Mouse (Mus musculus) urinary bladder, postnatal 10 days (tissue): ENCODE data around the gene H2al1a.
"Not testable (repeated sequence)": the region's sequence is repeated elsewhere in the genome, so short reads cannot be mapped to it uniquely, and the experiment has no call there.

Experiments
- DNase-seq: peaks from one replicate; pipeline ENCODE4 v3.0.0; 2022; ENCODE audit warnings: low spot score

The H2al1a gene

DNA sequence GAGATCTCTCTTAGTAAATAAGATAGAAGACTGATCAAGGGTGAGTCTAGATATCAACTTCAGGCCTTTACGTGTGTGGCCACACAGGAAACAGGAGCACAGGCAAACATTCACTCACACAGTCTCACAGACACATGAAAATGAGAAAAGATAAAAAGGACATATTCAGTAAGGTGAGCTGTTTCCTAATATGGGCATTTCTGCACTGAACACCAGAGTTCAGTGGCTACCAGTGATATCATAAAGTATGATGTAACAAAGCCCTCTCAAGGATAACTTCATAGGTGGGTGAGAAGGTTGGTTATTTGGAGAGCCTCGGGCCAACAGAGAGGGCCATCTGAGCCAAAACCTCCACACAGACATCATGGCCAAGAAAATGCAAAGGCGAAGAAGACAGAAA, at the start of gene H2al1a:
H2al1a (plus strand) TSS at position 301 of the 400 bp plus-strand sequence.
- DNase-seq: not testable (repeated sequence)

DNA sequence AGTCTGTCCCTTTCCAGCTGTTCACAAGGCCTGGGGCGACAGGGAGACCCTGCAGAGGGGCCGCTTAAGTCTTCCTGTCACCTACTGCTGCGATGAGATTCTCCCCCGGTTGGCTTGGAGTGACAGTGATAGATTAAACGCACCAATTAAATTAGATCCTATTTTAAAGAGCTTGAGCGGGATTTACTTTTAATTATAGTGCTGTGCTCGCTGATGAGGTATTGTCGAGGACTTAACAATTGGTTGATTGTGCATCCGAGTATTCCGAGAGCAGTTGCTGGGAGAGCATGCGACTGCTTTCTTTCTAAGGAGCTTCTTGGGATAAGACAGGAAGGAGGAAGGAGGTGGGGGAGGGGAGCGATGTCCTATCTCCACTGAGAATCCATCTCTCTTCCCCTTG, 48.9 kb upstream of the H2al1a start:
- DNase-seq: no peak

DNA sequence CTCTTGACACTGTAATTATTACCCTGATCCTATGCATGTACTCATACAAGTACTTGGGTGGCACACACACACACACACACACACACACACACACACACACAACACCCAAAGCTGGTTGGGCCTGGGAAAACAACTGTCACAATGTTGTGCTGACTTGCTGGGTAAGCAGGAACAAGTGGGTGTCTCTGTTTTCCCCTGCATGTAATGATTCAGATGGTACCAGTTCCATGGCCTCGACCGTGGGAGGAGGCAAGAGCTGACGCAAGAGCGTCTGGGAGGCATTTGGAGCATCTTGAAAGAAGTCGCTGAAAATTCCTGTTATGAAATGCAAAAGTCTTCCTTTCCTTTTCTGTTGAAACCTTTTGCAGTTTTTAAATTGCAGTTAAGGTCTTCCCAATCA, 45.0 kb upstream of the H2al1a start:
- DNase-seq: no peak

DNA sequence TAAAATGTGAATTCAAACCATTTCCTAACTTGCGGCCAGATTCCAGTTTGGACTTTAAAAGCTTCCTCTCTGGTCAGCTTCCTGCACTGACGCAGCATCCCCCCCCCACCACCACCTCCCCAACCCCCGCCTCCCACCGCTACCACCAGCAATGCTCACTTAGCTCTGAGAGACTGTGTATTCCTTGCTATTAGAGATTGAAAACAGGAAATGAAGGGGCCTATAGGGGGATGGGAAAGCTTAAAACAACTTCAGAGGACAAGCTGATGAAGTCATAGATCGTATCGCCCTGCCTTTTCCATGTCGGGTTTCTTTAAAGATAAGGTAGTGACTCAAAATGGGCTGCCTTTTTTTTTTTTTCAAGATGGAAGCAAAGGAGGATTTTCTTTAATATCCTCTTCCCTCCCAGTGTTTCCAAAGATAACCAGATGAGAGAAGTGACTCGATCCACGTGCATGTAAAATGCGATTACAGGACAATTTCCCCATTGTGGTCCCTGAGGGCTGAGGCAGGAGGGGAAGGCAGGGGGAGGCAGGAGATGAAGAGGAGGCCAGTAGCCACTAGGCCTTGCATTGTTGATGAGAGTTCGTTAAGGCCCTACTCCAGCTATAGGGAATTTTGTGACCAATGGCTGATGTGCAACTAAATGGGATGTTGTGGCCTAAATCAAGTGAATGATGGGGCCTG, 44.4 kb upstream of the H2al1a start:
- no peak for DNase-seq

DNA sequence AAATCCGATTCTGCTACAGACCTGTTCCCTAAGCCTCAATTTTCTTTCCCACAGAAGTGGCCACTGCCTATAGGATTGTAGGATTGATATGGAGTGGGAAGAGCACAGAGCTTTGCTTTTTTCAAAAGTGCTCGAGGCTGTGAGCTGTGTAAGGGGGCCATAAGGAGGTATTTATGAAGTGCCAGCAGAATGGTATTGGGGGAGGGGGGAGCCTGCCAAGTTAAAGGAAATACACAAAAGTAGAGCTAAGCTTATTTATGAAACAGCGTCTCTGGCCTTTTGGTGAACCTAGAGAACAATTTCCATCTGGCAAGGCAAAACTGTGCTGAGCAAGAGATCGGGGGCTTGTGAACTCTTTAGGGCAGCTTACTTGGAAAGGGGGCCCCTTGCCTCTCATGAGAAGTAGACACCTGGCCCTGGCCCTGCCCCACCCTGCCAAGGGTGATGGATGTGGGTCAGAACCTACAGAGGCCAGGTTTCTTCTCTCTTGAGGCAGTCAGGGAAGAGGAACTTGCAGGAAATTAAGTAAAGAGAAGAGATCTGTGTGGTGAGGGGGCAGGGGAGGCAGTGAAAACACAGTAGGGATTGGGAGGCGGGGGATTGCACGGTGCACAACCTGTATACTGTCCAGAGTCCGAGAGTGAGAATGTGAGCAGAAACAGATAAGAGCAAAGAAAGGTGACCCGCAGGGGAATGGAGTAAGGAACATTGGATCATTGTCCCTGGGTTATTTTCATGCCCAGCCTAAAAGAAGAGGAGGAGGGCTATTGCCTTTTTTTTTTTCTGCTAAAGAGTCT, 43.3 kb upstream of the H2al1a start:
- no peak for DNase-seq

DNA sequence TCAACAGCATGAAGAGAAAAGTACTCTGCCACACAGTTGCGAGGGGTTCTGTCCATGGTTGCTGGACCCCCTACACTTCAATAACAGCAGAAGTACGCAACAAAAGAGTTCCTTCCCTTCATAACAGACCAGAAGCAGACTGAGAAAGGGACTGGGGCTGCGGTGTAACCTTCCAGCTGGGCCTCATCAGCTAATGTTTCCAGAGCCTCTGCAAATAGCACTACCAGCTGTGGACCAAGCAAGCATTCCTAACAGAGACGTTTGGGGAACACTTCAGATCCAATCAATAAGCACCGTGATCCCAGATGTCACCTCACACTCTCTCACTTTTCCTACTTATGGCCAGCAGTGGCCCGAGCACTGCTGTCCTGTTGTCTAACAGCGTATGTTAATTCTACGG, 34.1 kb upstream of the H2al1a start:
- no peak for DNase-seq

DNA sequence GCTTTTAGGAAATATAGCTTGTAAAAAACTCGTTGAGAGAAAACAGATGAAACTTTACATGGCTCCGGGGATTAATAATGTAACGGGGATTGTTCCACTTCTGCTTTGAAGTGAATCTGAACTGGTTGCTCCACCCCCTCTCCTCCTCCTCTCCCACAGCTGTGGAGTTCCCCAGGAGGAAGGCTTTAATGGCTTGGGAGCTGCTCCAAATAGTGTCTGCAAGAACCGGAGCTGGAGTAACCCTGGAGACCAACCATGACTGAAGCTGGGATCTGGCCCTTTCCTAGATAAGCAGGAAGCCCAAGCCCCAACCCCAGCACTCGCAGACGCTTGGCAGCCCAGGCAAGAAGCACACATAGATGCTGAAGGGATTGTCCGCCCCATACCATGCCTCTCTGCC, 31.3 kb upstream of the H2al1a start:
- DNase-seq: no peak

DNA sequence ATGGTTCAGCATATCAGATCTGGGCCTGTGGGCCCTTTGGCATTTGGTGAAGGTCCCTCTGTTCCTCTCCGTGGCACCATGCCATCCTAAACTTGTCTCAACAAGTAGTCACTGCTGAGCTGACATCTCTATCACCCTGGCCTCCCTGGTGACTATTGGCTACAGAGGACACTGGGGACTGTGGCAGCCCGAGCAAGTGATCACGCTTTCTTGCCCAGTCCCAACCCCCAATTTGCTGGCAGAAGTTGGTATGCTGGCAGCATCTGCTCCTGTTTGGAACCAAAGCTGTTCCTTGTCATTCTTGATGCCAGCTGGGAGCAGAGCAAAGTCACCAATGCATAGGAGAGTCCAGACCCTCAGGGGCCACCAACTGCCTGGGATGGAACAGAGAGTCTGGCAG, 30.0 kb upstream of the H2al1a start:
- no peak for DNase-seq

DNA sequence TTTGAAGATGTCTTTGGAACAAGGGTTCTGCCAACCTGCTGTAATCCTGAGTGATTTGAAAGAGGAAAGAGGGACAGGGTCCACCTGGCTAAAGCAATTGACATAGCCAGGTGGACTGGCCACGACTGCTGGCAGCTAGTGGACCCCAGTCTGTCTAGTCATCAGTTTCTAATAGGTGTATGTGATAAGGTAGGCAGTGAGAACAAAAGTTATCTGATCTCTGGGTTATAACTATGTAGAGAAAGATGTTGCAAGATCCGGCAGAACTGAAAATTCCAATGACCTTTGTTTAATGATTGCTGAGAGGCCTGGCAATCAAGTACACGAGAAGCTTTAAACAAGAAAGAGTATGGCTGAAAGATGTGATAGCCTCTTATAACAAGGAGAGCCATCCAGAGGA, 25.9 kb upstream of the H2al1a start:
- no peak for DNase-seq

DNA sequence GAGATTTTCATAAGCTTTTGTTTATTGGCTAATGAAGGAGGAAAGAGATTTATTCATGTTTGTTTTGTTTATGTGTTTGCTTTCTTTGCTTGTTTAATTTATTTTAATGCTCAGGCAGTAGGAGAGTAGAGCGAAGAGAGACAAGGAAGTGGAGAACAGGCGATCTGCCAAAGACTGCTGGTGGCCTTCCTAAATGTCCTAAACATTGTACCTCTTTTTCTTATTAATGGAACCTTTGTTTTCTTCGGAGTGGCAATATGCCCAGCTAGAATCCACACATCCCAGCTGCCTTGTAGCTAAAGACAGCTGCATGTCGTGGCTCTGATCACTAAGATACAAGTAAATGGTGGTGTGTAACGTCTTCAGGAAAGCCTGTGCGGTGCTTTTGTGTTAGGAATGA, 22.0 kb upstream of the H2al1a start:
- no peak for DNase-seq

DNA sequence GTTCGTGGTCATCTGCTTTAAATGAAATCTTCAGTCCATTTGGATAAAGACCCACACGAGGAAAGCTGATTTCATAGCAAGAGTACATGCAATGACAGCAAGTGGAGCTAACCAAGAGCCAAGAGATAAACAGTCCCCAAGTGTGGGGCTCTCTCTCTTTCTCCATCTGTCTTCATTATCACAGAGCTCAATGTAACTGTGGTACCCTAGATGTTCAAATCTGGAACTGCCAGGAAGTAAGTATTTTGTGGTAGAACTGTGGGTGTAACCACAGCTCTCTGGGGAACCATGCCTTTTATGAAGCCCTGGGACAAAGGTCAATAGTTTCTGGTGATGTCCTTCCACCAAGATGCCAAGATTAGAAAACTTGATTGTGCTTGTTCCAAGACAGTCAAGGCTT, 18.3 kb upstream of the H2al1a start:
- no peak for DNase-seq

DNA sequence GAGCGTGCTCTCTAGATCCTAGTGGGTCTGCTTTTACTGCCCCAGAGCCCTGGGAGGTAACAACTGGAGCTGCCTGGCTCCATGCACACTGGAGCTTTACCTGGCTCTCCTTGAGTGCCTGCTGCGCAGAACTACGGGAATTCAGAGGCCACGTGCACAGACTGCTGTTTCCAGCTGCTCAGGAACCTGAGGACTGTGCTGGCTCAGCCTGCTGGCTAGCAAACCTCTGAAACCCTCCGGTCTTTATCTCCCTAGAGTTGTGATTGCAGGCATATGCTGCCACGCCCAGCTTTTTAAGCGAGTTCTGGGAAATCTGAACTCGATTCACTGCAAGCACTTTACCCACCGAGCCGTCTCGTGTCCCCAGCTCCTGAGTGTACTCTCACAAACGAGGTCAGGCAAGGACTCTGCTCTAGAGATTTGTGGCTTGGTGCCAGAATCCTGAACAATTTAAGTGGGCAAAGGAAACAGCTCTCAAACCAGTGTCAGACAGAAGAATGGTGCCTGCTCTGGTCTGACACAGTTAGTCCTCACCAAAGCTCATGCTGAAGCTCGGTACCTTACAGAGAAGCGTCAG, 10.7 kb upstream of the H2al1a start:
- DNase-seq: no peak

DNA sequence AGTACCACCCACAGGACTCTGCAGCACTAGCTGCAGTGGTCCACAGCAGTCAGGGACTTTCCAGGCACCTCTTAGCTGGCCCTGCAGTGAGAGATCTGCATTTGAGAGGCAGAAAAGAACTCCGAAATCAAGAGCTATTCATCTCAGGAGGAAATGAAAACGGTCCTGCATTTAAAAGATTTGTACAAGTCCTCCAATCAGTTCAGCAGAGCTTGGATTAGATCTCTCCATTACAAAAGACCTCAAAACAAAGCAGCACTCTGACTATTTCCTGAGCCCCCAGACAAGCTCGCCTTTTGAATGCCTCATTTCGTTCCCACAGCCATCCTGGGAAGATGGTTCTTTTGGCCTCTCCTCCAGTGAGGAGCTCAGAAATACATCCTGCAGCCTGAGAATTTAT, 9.8 kb upstream of the H2al1a start:
- no peak for DNase-seq

DNA sequence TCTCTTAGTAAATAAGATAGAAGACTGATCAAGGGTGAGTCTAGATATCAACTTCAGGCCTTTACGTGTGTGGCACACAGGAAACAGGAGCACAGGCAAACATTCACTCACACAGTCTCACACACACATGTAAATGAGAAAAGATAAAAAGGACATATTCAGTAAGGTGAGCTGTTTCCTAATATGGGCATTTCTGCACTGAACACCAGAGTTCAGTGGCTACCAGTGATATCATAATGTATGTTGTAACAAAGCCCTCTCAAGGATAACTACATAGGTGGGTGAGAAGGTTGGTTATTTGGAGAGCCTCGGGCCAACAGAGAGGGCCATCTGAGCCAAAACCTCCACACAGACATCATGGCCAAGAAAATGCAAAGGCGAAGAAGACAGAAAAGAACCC, 3.1 kb downstream of the H2al1a start, which contains the start of gene H2al1b:
H2al1b (plus strand) TSS at position 301 of the 400 bp plus-strand sequence.
- not testable (repeated sequence) for DNase-seq

DNA sequence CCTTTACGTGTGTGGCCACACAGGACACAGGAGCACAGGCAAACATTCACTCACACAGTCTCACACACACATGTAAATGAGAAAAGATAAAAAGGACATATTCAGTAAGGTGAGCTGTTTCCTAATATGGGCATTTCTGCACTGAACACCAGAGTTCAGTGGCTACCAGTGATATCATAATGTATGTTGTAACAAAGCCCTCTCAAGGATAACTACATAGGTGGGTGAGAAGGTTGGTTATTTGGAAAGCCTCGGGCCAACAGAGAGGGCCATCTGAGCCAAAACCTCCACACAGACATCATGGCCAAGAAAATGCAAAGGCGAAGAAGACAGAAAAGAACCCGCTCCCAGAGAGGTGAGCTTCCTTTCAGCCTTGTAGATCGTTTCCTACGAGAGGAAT, 6.3 kb downstream of the H2al1a start, which contains the start of gene H2al1c:
H2al1c (plus strand) TSS at position 301 of the 400 bp plus-strand sequence.
- not testable (repeated sequence) for DNase-seq

DNA sequence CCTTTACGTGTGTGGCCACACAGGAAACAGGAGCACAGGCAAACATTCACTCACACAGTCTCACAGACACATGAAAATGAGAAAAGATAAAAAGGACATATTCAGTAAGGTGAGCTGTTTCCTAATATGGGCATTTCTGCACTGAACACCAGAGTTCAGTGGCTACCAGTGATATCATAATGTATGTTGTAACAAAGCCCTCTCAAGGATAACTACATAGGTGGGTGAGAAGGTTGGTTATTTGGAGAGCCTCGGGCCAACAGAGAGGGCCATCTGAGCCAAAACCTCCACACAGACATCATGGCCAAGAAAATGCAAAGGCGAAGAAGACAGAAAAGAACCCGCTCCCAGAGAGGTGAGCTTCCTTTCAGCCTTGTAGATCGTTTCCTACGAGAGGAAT, 9.5 kb downstream of the H2al1a start, which contains the start of gene H2al1d:
H2al1d (plus strand) TSS at position 301 of the 400 bp plus-strand sequence.
- not testable (repeated sequence) for DNase-seq

DNA sequence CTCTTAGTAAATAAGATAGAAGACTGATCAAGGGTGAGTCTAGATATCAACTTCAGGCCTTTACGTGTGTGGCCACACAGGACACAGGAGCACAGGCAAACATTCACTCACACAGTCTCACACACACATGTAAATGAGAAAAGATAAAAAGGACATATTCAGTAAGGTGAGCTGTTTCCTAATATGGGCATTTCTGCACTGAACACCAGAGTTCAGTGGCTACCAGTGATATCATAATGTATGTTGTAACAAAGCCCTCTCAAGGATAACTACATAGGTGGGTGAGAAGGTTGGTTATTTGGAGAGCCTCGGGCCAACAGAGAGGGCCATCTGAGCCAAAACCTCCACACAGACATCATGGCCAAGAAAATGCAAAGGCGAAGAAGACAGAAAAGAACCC, 12.6 kb downstream of the H2al1a start, which contains the start of gene H2al1e:
H2al1e (plus strand) TSS at position 301 of the 400 bp plus-strand sequence.
- not testable (repeated sequence) for DNase-seq

DNA sequence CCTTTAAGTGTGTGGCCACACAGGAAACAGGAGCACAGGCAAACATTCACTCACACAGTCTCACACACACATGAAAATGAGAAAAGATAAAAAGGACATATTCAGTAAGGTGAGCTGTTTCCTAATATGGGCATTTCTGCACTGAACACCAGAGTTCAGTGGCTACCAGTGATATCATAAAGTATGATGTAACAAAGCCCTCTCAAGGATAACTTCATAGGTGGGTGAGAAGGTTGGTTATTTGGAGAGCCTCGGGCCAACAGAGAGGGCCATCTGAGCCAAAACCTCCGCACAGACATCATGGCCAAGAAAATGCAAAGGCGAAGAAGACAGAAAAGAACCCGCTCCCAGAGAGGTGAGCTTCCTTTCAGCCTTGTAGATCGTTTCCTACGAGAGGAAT, 15.8 kb downstream of the H2al1a start, which contains the start of gene H2al1f:
H2al1f (plus strand) TSS at position 301 of the 400 bp plus-strand sequence.
- DNase-seq: not testable (repeated sequence)

DNA sequence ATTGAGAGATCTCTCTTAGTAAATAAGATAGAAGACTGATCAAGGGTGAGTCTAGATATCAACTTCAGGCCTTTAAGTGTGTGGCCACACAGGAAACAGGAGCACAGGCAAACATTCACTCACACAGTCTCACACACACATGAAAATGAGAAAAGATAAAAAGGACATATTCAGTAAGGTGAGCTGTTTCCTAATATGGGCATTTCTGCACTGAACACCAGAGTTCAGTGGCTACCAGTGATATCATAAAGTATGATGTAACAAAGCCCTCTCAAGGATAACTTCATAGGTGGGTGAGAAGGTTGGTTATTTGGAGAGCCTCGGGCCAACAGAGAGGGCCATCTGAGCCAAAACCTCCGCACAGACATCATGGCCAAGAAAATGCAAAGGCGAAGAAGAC, 18.9 kb downstream of the H2al1a start, which contains the start of gene H2al1g:
H2al1g (plus strand) TSS at position 301 of the 400 bp plus-strand sequence.
- not testable (repeated sequence) for DNase-seq

DNA sequence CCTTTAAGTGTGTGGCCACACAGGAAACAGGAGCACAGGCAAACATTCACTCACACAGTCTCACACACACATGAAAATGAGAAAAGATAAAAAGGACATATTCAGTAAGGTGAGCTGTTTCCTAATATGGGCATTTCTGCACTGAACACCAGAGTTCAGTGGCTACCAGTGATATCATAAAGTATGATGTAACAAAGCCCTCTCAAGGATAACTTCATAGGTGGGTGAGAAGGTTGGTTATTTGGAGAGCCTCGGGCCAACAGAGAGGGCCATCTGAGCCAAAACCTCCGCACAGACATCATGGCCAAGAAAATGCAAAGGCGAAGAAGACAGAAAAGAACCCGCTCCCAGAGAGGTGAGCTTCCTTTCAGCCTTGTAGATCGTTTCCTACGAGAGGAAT, 22.1 kb downstream of the H2al1a start, which contains the start of gene H2al1h:
H2al1h (plus strand) TSS at position 301 of the 400 bp plus-strand sequence.
- not testable (repeated sequence) for DNase-seq

DNA sequence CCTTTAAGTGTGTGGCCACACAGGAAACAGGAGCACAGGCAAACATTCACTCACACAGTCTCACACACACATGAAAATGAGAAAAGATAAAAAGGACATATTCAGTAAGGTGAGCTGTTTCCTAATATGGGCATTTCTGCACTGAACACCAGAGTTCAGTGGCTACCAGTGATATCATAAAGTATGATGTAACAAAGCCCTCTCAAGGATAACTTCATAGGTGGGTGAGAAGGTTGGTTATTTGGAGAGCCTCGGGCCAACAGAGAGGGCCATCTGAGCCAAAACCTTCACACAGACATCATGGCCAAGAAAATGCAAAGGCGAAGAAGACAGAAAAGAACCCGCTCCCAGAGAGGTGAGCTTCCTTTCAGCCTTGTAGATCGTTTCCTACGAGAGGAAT, 25.3 kb downstream of the H2al1a start, which contains the start of gene H2al1i:
H2al1i (plus strand) TSS at position 301 of the 400 bp plus-strand sequence.
- DNase-seq: not testable (repeated sequence)

DNA sequence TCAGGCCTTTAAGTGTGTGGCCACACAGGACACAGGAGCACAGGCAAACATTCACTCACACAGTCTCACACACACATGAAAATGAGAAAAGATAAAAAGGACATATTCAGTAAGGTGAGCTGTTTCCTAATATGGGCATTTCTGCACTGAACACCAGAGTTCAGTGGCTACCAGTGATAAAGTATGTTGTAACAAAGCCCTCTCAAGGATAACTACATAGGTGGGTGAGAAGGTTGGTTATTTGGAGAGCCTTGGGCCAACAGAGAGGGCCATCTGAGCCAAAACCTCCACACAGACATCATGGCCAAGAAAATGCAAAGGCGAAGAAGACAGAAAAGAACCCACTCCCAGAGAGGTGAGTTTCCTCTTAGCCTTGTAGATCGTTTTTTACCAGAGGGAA, 28.5 kb downstream of the H2al1a start, which contains the start of gene H2al1j:
H2al1j (plus strand) TSS at position 301 of the 400 bp plus-strand sequence.
- not testable (repeated sequence) for DNase-seq
